Mouse (Mus musculus): ENCODE data around the gene Zmat5. TPM values are rescaled to one million over a fixed set of nuclear protein-coding genes. Genes with fewer than 3 reads are reported as not detected.

The Zmat5 gene
- polyA plus RNA-seq, 1 experiment from 2014 or later, result 62.2 TPM

GRCm38 (mm10) chr11:4764476-4764875, 60.0 kb downstream of the Zmat5 start:
- 68% methylated on average over 5 of the region's 5 CpGs for WGBS
- Histone ChIP-seq H3K9ac (replicated peaks; ENCODE audit: low read depth, low read length) (no peak overlapping the region), H3K9me3 (ENCODE audit: control insufficient read depth, low read length) (no peaks in the 10 kb centered on the region), H3K4me1 (ENCODE audit: control insufficient read depth, insufficient read depth, low read length) (peaks cover 24% of the 10 kb centered on the region), H3K27ac (ENCODE audit: low read depth, low read length) (no peak overlapping the region), H3K36me3 (ENCODE audit: control insufficient read depth, insufficient read depth, low read length) (no peaks in the 10 kb centered on the region), H3K27me3 (ENCODE audit: control insufficient read depth, insufficient read depth, low read length) (no peaks in the 10 kb centered on the region), H3K4me3 (ENCODE audit: low read depth, low read length) (no peak overlapping the region), H3K4me2 (ENCODE audit: low read depth, low read length) (no peak overlapping the region)
- ATAC-seq (ENCODE audit: low read depth), result no peak

GRCm38 (mm10) chr11:4768399-4768798, 63.9 kb downstream of the Zmat5 start:
- Histone ChIP-seq H3K4me2 (ENCODE audit: low read depth, low read length) (no peak overlapping the region), H3K27me3 (ENCODE audit: control insufficient read depth, insufficient read depth, low read length) (no peaks in the 10 kb centered on the region), H3K36me3 (ENCODE audit: control insufficient read depth, insufficient read depth, low read length) (no peaks in the 10 kb centered on the region), H3K4me1 (ENCODE audit: control insufficient read depth, insufficient read depth, low read length) (peaks cover 4% of the 10 kb centered on the region), H3K4me3 (ENCODE audit: low read depth, low read length) (no peak overlapping the region), H3K27ac (ENCODE audit: low read depth, low read length) (no peak overlapping the region), H3K9me3 (ENCODE audit: control insufficient read depth, low read length) (no peaks in the 10 kb centered on the region), H3K9ac (replicated peaks; ENCODE audit: low read depth, low read length) (no peak overlapping the region)
- ATAC-seq (ENCODE audit: low read depth), result no peak
- 85% methylated on average over 4 of the region's 4 CpGs for WGBS

- no peak overlapping the region for H3K4me2 ChIP-seq (ENCODE audit: low read depth, low read length)
- H3K9me3 ChIP-seq (ENCODE audit: control insufficient read depth, low read length), result no peaks in the 10 kb centered on the region
- H3K27me3 ChIP-seq (ENCODE audit: control insufficient read depth, insufficient read depth, low read length), result no peaks in the 10 kb centered on the region
- no peak overlapping the region for H3K9ac ChIP-seq (replicated peaks; ENCODE audit: low read depth, low read length)
- WGBS, result 78% methylated on average over 7 of the region's 7 CpGs
- H3K27ac ChIP-seq (ENCODE audit: low read depth, low read length), result no peak overlapping the region
- ATAC-seq (ENCODE audit: low read depth), result no peak
- H3K4me3 ChIP-seq (ENCODE audit: low read depth, low read length), result no peak overlapping the region
- no peaks in the 10 kb centered on the region for H3K36me3 ChIP-seq (ENCODE audit: control insufficient read depth, insufficient read depth, low read length)
- H3K4me1 ChIP-seq (ENCODE audit: control insufficient read depth, insufficient read depth, low read length), result peaks cover 11% of the 10 kb centered on the region; the same call in 1 of the 2 replicates
Measured at GRCm38 (mm10) chr11:4769293-4769692, 64.8 kb downstream of the Zmat5 start.

GRCm38 (mm10) chr11:4769881-4770280, 65.4 kb downstream of the Zmat5 start:
- H3K9me3 ChIP-seq (ENCODE audit: control insufficient read depth, low read length), result no peaks in the 10 kb centered on the region
- no peak overlapping the region for H3K4me2 ChIP-seq (ENCODE audit: low read depth, low read length)
- no peak for ATAC-seq (ENCODE audit: low read depth)
- H3K9ac ChIP-seq (replicated peaks; ENCODE audit: low read depth, low read length), result no peak overlapping the region
- H3K36me3 ChIP-seq (ENCODE audit: control insufficient read depth, insufficient read depth, low read length), result no peaks in the 10 kb centered on the region
- no peak overlapping the region for H3K27ac ChIP-seq (ENCODE audit: low read depth, low read length)
- 93% methylated on average over 6 of the region's 6 CpGs for WGBS
- peaks cover 13% of the 10 kb centered on the region; the same call in 1 of the 2 replicates for H3K4me1 ChIP-seq (ENCODE audit: control insufficient read depth, insufficient read depth, low read length)
- no peaks in the 10 kb centered on the region for H3K27me3 ChIP-seq (ENCODE audit: control insufficient read depth, insufficient read depth, low read length)
- H3K4me3 ChIP-seq (ENCODE audit: low read depth, low read length), result no peak overlapping the region

- H3K4me3 ChIP-seq (ENCODE audit: low read depth, low read length), result no peak overlapping the region
- H3K4me1 ChIP-seq (ENCODE audit: control insufficient read depth, insufficient read depth, low read length), result peaks cover 13% of the 10 kb centered on the region; the same call in 1 of the 2 replicates
- 73% methylated on average over 7 of the region's 7 CpGs for WGBS
- no peaks in the 10 kb centered on the region for H3K27me3 ChIP-seq (ENCODE audit: control insufficient read depth, insufficient read depth, low read length)
- no peak for ATAC-seq (ENCODE audit: low read depth)
- no peaks in the 10 kb centered on the region for H3K36me3 ChIP-seq (ENCODE audit: control insufficient read depth, insufficient read depth, low read length)
- no peak overlapping the region for H3K9ac ChIP-seq (replicated peaks; ENCODE audit: low read depth, low read length)
- H3K27ac ChIP-seq (ENCODE audit: low read depth, low read length), result no peak overlapping the region
- no peak overlapping the region for H3K4me2 ChIP-seq (ENCODE audit: low read depth, low read length)
- no peaks in the 10 kb centered on the region for H3K9me3 ChIP-seq (ENCODE audit: control insufficient read depth, low read length)
Measured at GRCm38 (mm10) chr11:4771756-4772155, 67.3 kb downstream of the Zmat5 start.

GRCm38 (mm10) chr11:4772925-4773324, 68.4 kb downstream of the Zmat5 start:
- no peaks in the 10 kb centered on the region for H3K27me3 ChIP-seq (ENCODE audit: control insufficient read depth, insufficient read depth, low read length)
- no peak; the same call in 1 of the 2 replicates for ATAC-seq (ENCODE audit: low read depth)
- H3K36me3 ChIP-seq (ENCODE audit: control insufficient read depth, insufficient read depth, low read length), result no peaks in the 10 kb centered on the region
- no peak overlapping the region for H3K9ac ChIP-seq (replicated peaks; ENCODE audit: low read depth, low read length)
- peaks cover 13% of the 10 kb centered on the region; the same call in 1 of the 2 replicates for H3K4me1 ChIP-seq (ENCODE audit: control insufficient read depth, insufficient read depth, low read length)
- H3K4me3 ChIP-seq (ENCODE audit: low read depth, low read length), result no peak overlapping the region
- 28% methylated on average over 3 of the region's 3 CpGs for WGBS
- H3K9me3 ChIP-seq (ENCODE audit: control insufficient read depth, low read length), result no peaks in the 10 kb centered on the region
- peak overlapping the region; percentile 63; the same call in 1 of the 2 replicates for H3K27ac ChIP-seq (ENCODE audit: low read depth, low read length)
- H3K4me2 ChIP-seq (ENCODE audit: low read depth, low read length), result no peak overlapping the region

- no peak overlapping the region for H3K4me2 ChIP-seq (ENCODE audit: low read depth, low read length)
- peaks cover 18% of the 10 kb centered on the region for H3K36me3 ChIP-seq (ENCODE audit: control insufficient read depth, insufficient read depth, low read length)
- 87% methylated on average over 3 of the region's 3 CpGs for whole genome bisulfite sequencing
- no peaks in the 10 kb centered on the region for H3K4me1 ChIP-seq (ENCODE audit: control insufficient read depth, insufficient read depth, low read length)
- ATAC-seq (ENCODE audit: low read depth), result no peak
- H3K9me3 ChIP-seq (ENCODE audit: control insufficient read depth, low read length), result no peaks in the 10 kb centered on the region
- H3K27ac ChIP-seq (ENCODE audit: low read depth, low read length), result no peak overlapping the region
- H3K9ac ChIP-seq (replicated peaks; ENCODE audit: low read depth, low read length), result no peak overlapping the region
- H3K27me3 ChIP-seq (ENCODE audit: control insufficient read depth, insufficient read depth, low read length), result no peaks in the 10 kb centered on the region
- H3K4me3 ChIP-seq (ENCODE audit: low read depth, low read length), result no peak overlapping the region
Measured at GRCm38 (mm10) chr11:4780927-4781326, 76.4 kb downstream of the Zmat5 start.

- Histone ChIP-seq H3K4me3 (ENCODE audit: low read depth, low read length) (no peak overlapping the region), H3K27ac (ENCODE audit: low read depth, low read length) (no peak overlapping the region), H3K27me3 (ENCODE audit: control insufficient read depth, insufficient read depth, low read length) (no peaks in the 10 kb centered on the region), H3K4me1 (ENCODE audit: control insufficient read depth, insufficient read depth, low read length) (no peaks in the 10 kb centered on the region), H3K9me3 (ENCODE audit: control insufficient read depth, low read length) (no peaks in the 10 kb centered on the region), H3K9ac (replicated peaks; ENCODE audit: low read depth, low read length) (no peak overlapping the region), H3K4me2 (ENCODE audit: low read depth, low read length) (no peak overlapping the region), H3K36me3 (ENCODE audit: control insufficient read depth, insufficient read depth, low read length) (peaks cover 29% of the 10 kb centered on the region)
- no peak for ATAC-seq (ENCODE audit: low read depth)
- WGBS, result 92% methylated on average over 3 of the region's 3 CpGs
Measured at GRCm38 (mm10) chr11:4783116-4783515, 78.6 kb downstream of the Zmat5 start.

- Histone ChIP-seq H3K9me3 (ENCODE audit: control insufficient read depth, low read length) (no peaks in the 10 kb centered on the region), H3K4me3 (ENCODE audit: low read depth, low read length) (no peak overlapping the region), H3K27me3 (ENCODE audit: control insufficient read depth, insufficient read depth, low read length) (no peaks in the 10 kb centered on the region), H3K4me1 (ENCODE audit: control insufficient read depth, insufficient read depth, low read length) (no peaks in the 10 kb centered on the region), H3K36me3 (ENCODE audit: control insufficient read depth, insufficient read depth, low read length) (peaks cover 31% of the 10 kb centered on the region), H3K27ac (ENCODE audit: low read depth, low read length) (no peak overlapping the region), H3K4me2 (ENCODE audit: low read depth, low read length) (no peak overlapping the region), H3K9ac (replicated peaks; ENCODE audit: low read depth, low read length) (no peak overlapping the region)
- 86% methylated on average over 5 of the region's 5 CpGs for WGBS
- no peak for ATAC-seq (ENCODE audit: low read depth)
Measured at GRCm38 (mm10) chr11:4784629-4785142, 80.2 kb downstream of the Zmat5 start.

Data from neural tube, embryonic 14.5 days (tissue).